Mouse (Mus musculus): ENCODE results near the gene Gatad1.
A peak's percentile ranks its signal among the peaks of the same experiment; 100 is the strongest.
"Not testable (repeated sequence)": the region's sequence is repeated elsewhere in the genome, so short reads cannot be mapped to it uniquely, and the experiment has no call there.

The Gatad1 gene

GRCm38 (mm10) chr5:3657085-3657484 is at the start of gene Gatad1:
Gatad1 (minus strand) TSS chr5:3657185.
- DNase-seq (ENCODE audit: low spot score): no peak

GRCm38 (mm10) chr5:3702180-3702579 is 45.2 kb upstream of the Gatad1 start:
- peak; percentile 6 for DNase-seq (ENCODE audit: low spot score)

- no peak for DNase-seq (ENCODE audit: low spot score)
Observed at GRCm38 (mm10) chr5:3700025-3700424, 43.0 kb upstream of the Gatad1 start.

- DNase-seq (ENCODE audit: low spot score): no peak
Observed at GRCm38 (mm10) chr5:3696031-3696430, 39.0 kb upstream of the Gatad1 start.

- no peak for DNase-seq (ENCODE audit: low spot score)
Observed at GRCm38 (mm10) chr5:3695191-3695590, 38.2 kb upstream of the Gatad1 start.

- DNase-seq (ENCODE audit: low spot score): no peak
Observed at GRCm38 (mm10) chr5:3692956-3693355, 36.0 kb upstream of the Gatad1 start.

GRCm38 (mm10) chr5:3691283-3691682 is 34.3 kb upstream of the Gatad1 start:
- DNase-seq (ENCODE audit: low spot score): no peak

- no peak for DNase-seq (ENCODE audit: low spot score)
Observed at GRCm38 (mm10) chr5:3688298-3688697, 31.3 kb upstream of the Gatad1 start.

- DNase-seq (ENCODE audit: low spot score): no peak
Observed at GRCm38 (mm10) chr5:3669938-3670554, 13.1 kb upstream of the Gatad1 start.

GRCm38 (mm10) chr5:3666585-3666984 is 9.6 kb upstream of the Gatad1 start:
- no peak for DNase-seq (ENCODE audit: low spot score)

- no peak for DNase-seq (ENCODE audit: low spot score)
Observed at GRCm38 (mm10) chr5:3665225-3665624, 8.2 kb upstream of the Gatad1 start.

- no peak for DNase-seq (ENCODE audit: low spot score)
Observed at GRCm38 (mm10) chr5:3653801-3654200, 3.2 kb downstream of the Gatad1 start.

GRCm38 (mm10) chr5:3652903-3653575 is 3.9 kb downstream of the Gatad1 start:
- DNase-seq (ENCODE audit: low spot score): not testable (repeated sequence)

- DNase-seq (ENCODE audit: low spot score): no peak
Observed at GRCm38 (mm10) chr5:3651621-3652020, 5.4 kb downstream of the Gatad1 start.

GRCm38 (mm10) chr5:3650881-3651280 is 6.1 kb downstream of the Gatad1 start, which contains the start of gene Tmbim7:
Tmbim7 (plus strand) TSS chr5:3651181.
- no peak for DNase-seq (ENCODE audit: low spot score)

- no peak for DNase-seq (ENCODE audit: low spot score)
Observed at GRCm38 (mm10) chr5:3648849-3649210, 8.2 kb downstream of the Gatad1 start.

- DNase-seq (ENCODE audit: low spot score): peak; percentile 11
Observed at GRCm38 (mm10) chr5:3648206-3648848, 8.7 kb downstream of the Gatad1 start.

- peak; percentile 95 for DNase-seq (ENCODE audit: low spot score)
Observed at GRCm38 (mm10) chr5:3647708-3648121, 9.3 kb downstream of the Gatad1 start.

GRCm38 (mm10) chr5:3646991-3647707 is 9.8 kb downstream of the Gatad1 start:
- DNase-seq (ENCODE audit: low spot score): peak; percentile 80

GRCm38 (mm10) chr5:3646539-3646938 is 10.4 kb downstream of the Gatad1 start:
- no peak for DNase-seq (ENCODE audit: low spot score)

- DNase-seq (ENCODE audit: low spot score): no peak
Observed at GRCm38 (mm10) chr5:3645326-3645725, 11.7 kb downstream of the Gatad1 start.

GRCm38 (mm10) chr5:3644621-3645020 is 12.4 kb downstream of the Gatad1 start:
- no peak for DNase-seq (ENCODE audit: low spot score)

GRCm38 (mm10) chr5:3635286-3635685 is 21.7 kb downstream of the Gatad1 start:
- no peak for DNase-seq (ENCODE audit: low spot score)
